Mouse (Mus musculus) urinary bladder, postnatal 14 days (tissue): ENCODE data around the gene Klhl3.

ENCODE experiments used
- DNase-seq: peaks from one replicate; pipeline ENCODE4 v3.0.0; 2021; ENCODE audit warnings: low spot score

Gene Klhl3

GRCm38 (mm10) chr13:58124989-58125388, 11.6 kb upstream of the Klhl3 start:
- DNase-seq = no peak

GRCm38 (mm10) chr13:58124278-58124677, 10.9 kb upstream of the Klhl3 start:
- DNase-seq = no peak

GRCm38 (mm10) chr13:58123381-58123780, 10.0 kb upstream of the Klhl3 start:
- DNase-seq = no peak

GRCm38 (mm10) chr13:58122786-58123297, 9.4 kb upstream of the Klhl3 start:
- DNase-seq = no peak

GRCm38 (mm10) chr13:58117318-58118017, 4.1 kb upstream of the Klhl3 start:
- DNase-seq = peak; percentile 64

- no peak for DNase-seq
Measured at GRCm38 (mm10) chr13:58116801-58117200, 3.4 kb upstream of the Klhl3 start.

- peak; percentile 64 for DNase-seq
Measured at GRCm38 (mm10) chr13:58115227-58115626, 1.8 kb upstream of the Klhl3 start.

- no peak for DNase-seq
Measured at GRCm38 (mm10) chr13:58112601-58113041, 771 bp downstream of the Klhl3 start.

- no peak for DNase-seq
Measured at GRCm38 (mm10) chr13:58112191-58112590, 1.2 kb downstream of the Klhl3 start.

- DNase-seq = no peak
Measured at GRCm38 (mm10) chr13:58111306-58111705, 2.1 kb downstream of the Klhl3 start.

- no peak for DNase-seq
Measured at GRCm38 (mm10) chr13:58090643-58091042, 22.7 kb downstream of the Klhl3 start.

GRCm38 (mm10) chr13:58084396-58084795, 29.0 kb downstream of the Klhl3 start:
- no peak for DNase-seq

GRCm38 (mm10) chr13:58083521-58083920, 29.9 kb downstream of the Klhl3 start:
- no peak for DNase-seq

GRCm38 (mm10) chr13:58083048-58083447, 30.3 kb downstream of the Klhl3 start:
- no peak for DNase-seq

- DNase-seq = no peak
Measured at GRCm38 (mm10) chr13:58078361-58078760, 35.0 kb downstream of the Klhl3 start.

- no peak for DNase-seq
Measured at GRCm38 (mm10) chr13:58074881-58075280, 38.5 kb downstream of the Klhl3 start.

GRCm38 (mm10) chr13:58074466-58074865, 38.9 kb downstream of the Klhl3 start:
- no peak for DNase-seq

GRCm38 (mm10) chr13:58073254-58073882, 40.0 kb downstream of the Klhl3 start:
- no peak for DNase-seq

GRCm38 (mm10) chr13:58071209-58071608, 42.2 kb downstream of the Klhl3 start:
- DNase-seq = no peak

- DNase-seq = no peak
Measured at GRCm38 (mm10) chr13:58070504-58070903, 42.9 kb downstream of the Klhl3 start.

GRCm38 (mm10) chr13:58068421-58069209, 44.8 kb downstream of the Klhl3 start:
- DNase-seq = no peak

GRCm38 (mm10) chr13:58067540-58068103, 45.8 kb downstream of the Klhl3 start:
- peak; percentile 51 for DNase-seq
